Mouse (Mus musculus) heart, postnatal 0 days (tissue): ENCODE measurements at regions not wholly inside any gene's neighbourhood (a gene's known extent, or its start where the extent isn't known, plus 50 kb on each side); places are given as distances from the start of the nearest gene placed in this dataset.

Experiments used
- CTCF ChIP-seq: IDR thresholded peaks from 2 replicates; pipeline ENCODE4 v1.5.1; 2016; ENCODE audit warnings: antibody characterized with exemption, control low read depth, low read depth
- EP300 ChIP-seq: IDR thresholded peaks from 2 replicates; pipeline ENCODE4 v1.6.1; 2016; ENCODE audit warnings: antibody characterized with exemption, low read depth

GRCm38 (mm10) chr5:42884251-42884650 lies 348.7 kb upstream of the Cpeb2 start:
- no peak for TF ChIP-seq CTCF
- no peak for TF ChIP-seq EP300
